Mouse (Mus musculus) brain, embryonic 14.5 days (tissue): ENCODE data around the gene Pheta1.

Source experiments
- CTCF ChIP-seq: fragments of 200-500 bp; IDR thresholded peaks from 2 replicates; pipeline ENCODE4 v1.5.1; 2012; ENCODE audit warnings: inconsistent platforms, mild to moderate bottlenecking, moderate library complexity, borderline replicate concordance; ENCODE audit not compliant: insufficient read depth, insufficient read length; ENCODE audit errors: extremely low read depth
- POLR2A ChIP-seq: fragments of 200-500 bp; IDR thresholded peaks from 2 replicates; pipeline ENCODE4 v1.6.1; 2012; ENCODE audit warnings: mild to moderate bottlenecking, inconsistent platforms, borderline replicate concordance; ENCODE audit not compliant: poor library complexity, insufficient read depth, insufficient read length, severe bottlenecking; ENCODE audit errors: extremely low read depth

DNA sequence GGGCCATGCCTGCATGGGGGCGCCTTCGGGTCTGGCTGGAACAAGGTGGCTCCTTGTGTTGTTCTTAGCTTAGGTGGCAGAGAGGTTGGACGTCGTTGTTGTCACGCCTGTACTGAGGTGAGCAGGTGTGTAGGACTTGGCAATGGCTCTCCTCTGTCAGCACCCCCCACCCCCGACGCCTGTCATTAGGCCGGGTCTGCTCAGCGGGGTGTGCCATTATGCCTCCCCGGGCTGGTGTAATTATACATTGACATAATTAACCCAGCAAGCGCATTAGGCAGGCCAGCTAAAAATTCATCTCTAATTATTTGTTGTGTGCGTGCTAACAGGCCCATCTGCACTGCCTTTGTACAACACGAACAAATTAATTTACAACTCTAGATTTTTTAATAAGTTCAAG is 40.6 kb downstream of the Pheta1 start:
- TF ChIP-seq CTCF (no peak), POLR2A (no peak)
